Mouse (Mus musculus) thymus, adult 2 months (tissue): ENCODE data around the gene Celsr2.

ENCODE experiments used
- CTCF ChIP-seq: fragments of 200-500 bp; IDR thresholded peaks from 2 replicates; pipeline ENCODE4 v1.5.1; 2012; ENCODE audit warnings: mild to moderate bottlenecking, control low read depth, low read length, moderate library complexity, borderline replicate concordance; ENCODE audit not compliant: control insufficient read depth, poor library complexity, insufficient read depth; ENCODE audit errors: extremely low read depth
- POLR2A ChIP-seq: fragments of 200-500 bp; IDR thresholded peaks from 2 replicates; pipeline ENCODE4 v1.6.1; 2012; ENCODE audit warnings: mild to moderate bottlenecking, low read length, control low read depth, moderate library complexity; ENCODE audit not compliant: control insufficient read depth, poor library complexity, insufficient read depth; ENCODE audit errors: extremely low read depth

GRCm38 (mm10) chr3:108345855-108346254, 69.5 kb downstream of the Celsr2 start:
- TF ChIP-seq CTCF (no peak), POLR2A (no peak)
